Comparison of ENCODE assay signal across 39 mouse cellular contexts in genomic region chr3:79293023-79293422, GRCm38 (mm10). TPM values are rescaled to one million over a fixed set of nuclear protein-coding genes. Genes with fewer than 3 reads are reported as not detected.
"Had no signal": no experiment of that assay in that cellular context is flagged by ENCODE, and none has a peak within 500 bp of the region (broad histone marks: within the 10 kb centered on the region; RNA-seq: fewer than 3 reads in every experiment).

No protein-coding gene starts in this region.

- H3K36me3 ChIP-seq: heart, embryonic 13.5 days; heart, embryonic 15.5 days; hindbrain, embryonic 13.5 days; hindbrain, embryonic 15.5 days; kidney, embryonic 15.5 days; limb, embryonic 13.5 days; limb, embryonic 15.5 days had no signal

- H3K4me3 ChIP-seq: heart, embryonic 13.5 days; heart, embryonic 15.5 days; hindbrain, embryonic 13.5 days; hindbrain, embryonic 15.5 days; kidney, embryonic 15.5 days; limb, embryonic 13.5 days; limb, embryonic 15.5 days had no signal

- H3K27me3 ChIP-seq: heart, embryonic 13.5 days; heart, embryonic 15.5 days; hindbrain, embryonic 15.5 days; kidney, embryonic 15.5 days had no signal

- H3K9me3 ChIP-seq: heart, embryonic 13.5 days; heart, embryonic 15.5 days; hindbrain, embryonic 13.5 days; hindbrain, embryonic 15.5 days; kidney, embryonic 15.5 days; limb, embryonic 13.5 days; limb, embryonic 15.5 days had no signal

- ATAC-seq: forebrain, postnatal 0 days; hindbrain, postnatal 0 days; intestine, embryonic 16.5 days had no signal

- H3K4me1 ChIP-seq: heart, embryonic 15.5 days; limb, embryonic 15.5 days had no signal

- H3K27ac ChIP-seq: heart, embryonic 13.5 days; heart, embryonic 15.5 days; hindbrain, embryonic 13.5 days; hindbrain, embryonic 15.5 days; hindbrain, postnatal 0 days; kidney, embryonic 15.5 days; kidney, postnatal 0 days; limb, embryonic 13.5 days; limb, embryonic 15.5 days had no signal

- DNase-seq: forebrain, postnatal 0 days; gastrocnemius, postnatal 14 days; gastrocnemius, postnatal 36 days; heart, adult 18-20 months; heart, postnatal 14 days; heart, postnatal 36 days; kidney, adult 11 months; kidney, adult 2 months; kidney, adult 9 months; kidney, postnatal 14 days; kidney, postnatal 36 days; layer of hippocampus, adult 9-11 months; layer of hippocampus, postnatal 36 days; left cerebral cortex, postnatal 4 days had no signal

- H3K9ac ChIP-seq: forebrain, postnatal 0 days; heart, embryonic 13.5 days; heart, embryonic 15.5 days; hindbrain, embryonic 13.5 days; hindbrain, embryonic 15.5 days; kidney, embryonic 15.5 days; limb, embryonic 13.5 days; limb, embryonic 15.5 days had no signal

- H3K4me2 ChIP-seq: heart, embryonic 11.5 days; heart, embryonic 13.5 days; heart, embryonic 15.5 days; hindbrain, embryonic 13.5 days; hindbrain, embryonic 15.5 days; kidney, embryonic 15.5 days; limb, embryonic 13.5 days; limb, embryonic 15.5 days had no signal

RNA-seq across cellular contexts. Expression of gene Gm17359, which starts 43.4 kb away (rescaled TPM):
- total RNA-seq: forebrain, postnatal 0 days; gastrocnemius, adult 18-20 months; gastrocnemius, adult 8-10 months; gastrocnemius, postnatal 14 days; gastrocnemius, postnatal 36 days; heart, adult 18-20 months; heart, postnatal 14 days; heart, postnatal 36 days; hematopoietic stem cell, adult 5-6 weeks; hindbrain, postnatal 0 days; layer of hippocampus, adult 18-20 months; layer of hippocampus, adult 8-10 months; layer of hippocampus, postnatal 14 days; layer of hippocampus, postnatal 36 days; left cerebral cortex, adult 18-20 months; left cerebral cortex, adult 8-10 months; left cerebral cortex, postnatal 10 days; left cerebral cortex, postnatal 25 days; left cerebral cortex, postnatal 4 days had no signal
- polyA plus RNA-seq: forebrain, postnatal 0 days; heart, embryonic 11.5 days; heart, embryonic 13.5 days; heart, embryonic 15.5 days; heart, postnatal 0 days; hindbrain, embryonic 11.5 days; hindbrain, embryonic 13.5 days; hindbrain, embryonic 15.5 days; hindbrain, postnatal 0 days; intestine, embryonic 14.5 days; intestine, embryonic 16.5 days; kidney, embryonic 15.5 days; kidney, postnatal 0 days; large intestine, adult 2 months; limb, embryonic 15.5 days had no signal
